Mouse (Mus musculus): ENCODE results near the gene Olfr323.

The Olfr323 gene

GRCm38 (mm10) chr11:58602800-58603560 lies 27.3 kb downstream of the Olfr323 start:
- no peak for DNase-seq (ENCODE audit: low spot score in 2 of 2)

GRCm38 (mm10) chr11:58602062-58602461 lies 28.2 kb downstream of the Olfr323 start:
- no peak for DNase-seq (ENCODE audit: low spot score in 2 of 2)

- no peak for DNase-seq (ENCODE audit: low spot score in 2 of 2)
Observed at GRCm38 (mm10) chr11:58597837-58598236, 32.5 kb downstream of the Olfr323 start.

GRCm38 (mm10) chr11:58594814-58595213 lies 35.5 kb downstream of the Olfr323 start, which contains the start of gene Olfr324:
Olfr324 (plus strand) TSS chr11:58595114.
- no peak for DNase-seq (ENCODE audit: low spot score in 2 of 2)

- DNase-seq (ENCODE audit: low spot score in 2 of 2) = no peak
Observed at GRCm38 (mm10) chr11:58588620-58589250, 41.6 kb downstream of the Olfr323 start.

- DNase-seq (ENCODE audit: low spot score in 2 of 2) = no peak
Observed at GRCm38 (mm10) chr11:58587898-58588348, 42.4 kb downstream of the Olfr323 start.

- DNase-seq (ENCODE audit: low spot score in 2 of 2) = no peak
Observed at GRCm38 (mm10) chr11:58578636-58579035, 51.7 kb downstream of the Olfr323 start.

GRCm38 (mm10) chr11:58577430-58577829 lies 52.9 kb downstream of the Olfr323 start, which contains the start of gene Olfr325:
Olfr325 (plus strand) TSS chr11:58577730.
- no peak for DNase-seq (ENCODE audit: low spot score in 2 of 2)

Measured in urinary bladder, postnatal 4 days (tissue).